1 mouse cellular context compared by ENCODE assay signal in the genomic region with DNA sequence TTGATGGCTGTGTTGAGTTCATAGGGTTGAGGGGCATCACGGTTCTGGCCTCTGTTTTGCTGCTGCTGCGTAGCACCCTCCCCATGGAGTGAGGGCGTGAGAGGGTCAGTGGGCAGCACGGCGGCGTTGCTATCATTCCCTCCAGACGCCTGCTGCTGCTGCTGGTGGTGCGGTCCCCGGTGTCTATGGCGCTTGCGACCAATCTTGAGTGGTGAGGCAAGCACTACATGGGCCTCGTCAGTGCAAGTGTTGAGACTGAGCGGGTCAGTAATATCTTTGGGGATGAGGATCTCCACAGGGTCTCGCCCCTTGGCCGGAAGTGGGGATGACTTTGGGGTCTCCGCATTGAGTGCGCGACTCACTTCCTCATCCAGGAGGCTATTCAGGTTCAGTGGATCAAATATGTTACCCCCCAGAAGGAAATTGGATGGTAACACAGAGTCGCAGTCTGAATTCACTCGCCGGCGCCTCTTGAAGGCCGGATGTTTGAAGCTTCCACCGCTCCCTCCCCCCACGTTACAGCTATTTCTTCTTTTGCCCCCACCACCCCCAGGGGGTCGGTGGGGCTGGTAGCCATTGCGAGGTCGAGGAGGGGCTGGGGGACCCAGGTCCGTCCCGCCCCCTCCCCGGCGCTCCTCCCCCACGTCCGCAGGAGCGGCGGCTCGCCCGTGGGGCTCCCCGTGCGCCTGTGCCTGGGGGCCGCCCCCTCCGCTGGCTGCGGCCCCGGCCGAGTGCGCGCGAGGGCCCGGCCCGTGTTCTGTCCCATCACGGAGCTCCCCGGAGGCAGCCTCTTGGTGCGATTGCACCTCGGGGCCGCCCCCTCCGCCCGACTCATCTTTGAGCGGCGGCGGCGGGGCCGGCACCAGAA.
A peak's percentile ranks its signal among the peaks of the same experiment; 100 is the strongest.
TF ChIP-seq lines count a peak whose summit lies in the region.

No protein-coding gene starts in this region.

TF ChIP-seq in CH12.LX, 34 proteins besides CTCF, POLR2A, EP300 and RAD21:
- TF ChIP-seq TBP (conservative IDR thresholded peaks at IDR 0.05; ENCODE audit: low read depth, low read length) (no peak), CHD2 (IDR thresholded peaks at IDR 0.05; ENCODE audit: low read length) (no peak), ELF1 (IDR thresholded peaks at IDR 0.05; ENCODE audit: low read depth, low read length) (peak; percentile 25; the same call in 1 of the 2 replicates), IRF4 (IDR thresholded peaks at IDR 0.05; ENCODE audit: low read depth, low read length) (no peak), USF1 (IDR thresholded peaks at IDR 0.05; ENCODE audit: low read depth, low read length) (no peak), MAZ (IDR thresholded peaks at IDR 0.05; ENCODE audit: low read depth, low read length) (no peak), BHLHE40 (IDR thresholded peaks at IDR 0.05; ENCODE audit: low read depth, low read length) (peak; percentile 27; the same call in 1 of the 2 replicates)
